Mouse (Mus musculus): ENCODE data around the gene Tmem167b. TPM values are rescaled to one million over a fixed set of nuclear protein-coding genes. Genes with fewer than 3 reads are reported as not detected.

The Tmem167b gene
- 34.9 and 37.9 TPM in 2 replicates for polyA plus RNA-seq (2014; fragmentation: Nextera tagmentation; extraction: Ambion mirVana)

- ATAC-seq (replicated peaks; ENCODE audit: low FRiP score, low TSS enrichment, low read depth), result peak; percentile 98
- Histone ChIP-seq H3K4me2 (ENCODE audit: low read length) (peak within 1 kb of the TSS; percentile 69), H3K9ac (ENCODE audit: low read length) (peak within 1 kb of the TSS; percentile 67), H3K27me3 (replicated peaks; ENCODE audit: control insufficient read depth, insufficient read depth, low read length) (no peaks in the 10 kb centered on the region), H3K4me3 (ENCODE audit: low read depth, low read length) (peak within 1 kb of the TSS; percentile 82), H3K9me3 (ENCODE audit: control insufficient read depth, low read length) (no peaks in the 10 kb centered on the region), H3K27ac (ENCODE audit: low read depth) (peak within 1 kb of the TSS; percentile 85), H3K4me1 (replicated peaks; ENCODE audit: control insufficient read depth, insufficient read depth, low read length) (peaks cover 6% of the 10 kb centered on the region), H3K36me3 (ENCODE audit: control insufficient read depth, insufficient read depth, low read length) (peaks cover 30% of the 10 kb centered on the region)
- WGBS, result under 1% methylated on average over 38 of the region's 45 CpGs
- peak; percentile 96 for DNase-seq (ENCODE audit: low spot score)
Measured at GRCm38 (mm10) chr3:108562133-108562730, at the start of gene Tmem167b. Gene Tmem167b, minus strand, starts transcription at chr3:108562466.

- no peaks in the 10 kb centered on the region for H3K9me3 ChIP-seq (ENCODE audit: control insufficient read depth, low read length)
- WGBS, result 35% methylated on average over 3 of the region's 3 CpGs
- ATAC-seq (replicated peaks; ENCODE audit: low FRiP score, low TSS enrichment, low read depth) (no peak), DNase-seq (ENCODE audit: low spot score) (no peak)
- H3K4me3 ChIP-seq (ENCODE audit: low read depth, low read length), result no peak overlapping the region
- H3K4me2 ChIP-seq (ENCODE audit: low read length), result no peak overlapping the region
- peaks cover 4% of the 10 kb centered on the region; the same call in 1 of the 2 replicates for H3K36me3 ChIP-seq (ENCODE audit: control insufficient read depth, insufficient read depth, low read length)
- H3K27me3 ChIP-seq (replicated peaks; ENCODE audit: control insufficient read depth, insufficient read depth, low read length), result no peaks in the 10 kb centered on the region
- no peak overlapping the region for H3K9ac ChIP-seq (ENCODE audit: low read length)
- no peaks in the 10 kb centered on the region for H3K4me1 ChIP-seq (replicated peaks; ENCODE audit: control insufficient read depth, insufficient read depth, low read length)
- no peak overlapping the region for H3K27ac ChIP-seq (ENCODE audit: low read depth)
Measured at GRCm38 (mm10) chr3:108608906-108609305, 46.6 kb upstream of the Tmem167b start.

GRCm38 (mm10) chr3:108591530-108592522, 29.6 kb upstream of the Tmem167b start:
- Histone ChIP-seq H3K9ac (ENCODE audit: low read length) (peak overlapping the region; percentile 66), H3K4me1 (replicated peaks; ENCODE audit: control insufficient read depth, insufficient read depth, low read length) (0 out of 2 replicates have a peak, but pooled peaks cover 5% of the 10 kb centered on the region), H3K9me3 (ENCODE audit: control insufficient read depth, low read length) (no peaks in the 10 kb centered on the region), H3K4me2 (ENCODE audit: low read length) (peak overlapping the region; percentile 93), H3K36me3 (ENCODE audit: control insufficient read depth, insufficient read depth, low read length) (no peaks in the 10 kb centered on the region), H3K4me3 (ENCODE audit: low read depth, low read length) (peak overlapping the region; percentile 90), H3K27me3 (replicated peaks; ENCODE audit: control insufficient read depth, insufficient read depth, low read length) (no peaks in the 10 kb centered on the region), H3K27ac (ENCODE audit: low read depth) (peak overlapping the region; percentile 47; the same call in 1 of the 2 replicates)
- under 1% methylated on average over 57 of the region's 61 CpGs for WGBS
- DNase-seq (ENCODE audit: low spot score), result no peak
- peak; percentile 89 for ATAC-seq (replicated peaks; ENCODE audit: low FRiP score, low TSS enrichment, low read depth)

- H3K27ac ChIP-seq (ENCODE audit: low read depth), result peak within 1 kb of the TSS; percentile 47; the same call in 1 of the 2 replicates
- H3K27me3 ChIP-seq (replicated peaks; ENCODE audit: control insufficient read depth, insufficient read depth, low read length), result no peaks in the 10 kb centered on the region
- H3K4me3 ChIP-seq (ENCODE audit: low read depth, low read length), result peak within 1 kb of the TSS; percentile 90
- H3K4me1 ChIP-seq (replicated peaks; ENCODE audit: control insufficient read depth, insufficient read depth, low read length), result 0 out of 2 replicates have a peak, but pooled peaks cover 5% of the 10 kb centered on the region
- H3K36me3 ChIP-seq (ENCODE audit: control insufficient read depth, insufficient read depth, low read length), result no peaks in the 10 kb centered on the region
- DNase-seq (ENCODE audit: low spot score) (peak; percentile 97), ATAC-seq (replicated peaks; ENCODE audit: low FRiP score, low TSS enrichment, low read depth) (peak; percentile 100)
- H3K9ac ChIP-seq (ENCODE audit: low read length), result peak within 1 kb of the TSS; percentile 66
- H3K4me2 ChIP-seq (ENCODE audit: low read length), result peak within 1 kb of the TSS; percentile 93
- 8% methylated on average over 30 of the region's 44 CpGs for WGBS
- no peaks in the 10 kb centered on the region for H3K9me3 ChIP-seq (ENCODE audit: control insufficient read depth, low read length)
Measured at GRCm38 (mm10) chr3:108590786-108591529, 28.7 kb upstream of the Tmem167b start, which contains the start of gene Wdr47. Gene Wdr47, plus strand, starts transcription at chr3:108591279.

GRCm38 (mm10) chr3:108588446-108588845, 26.2 kb upstream of the Tmem167b start:
- WGBS, result 46% methylated on average over 2 of the region's 2 CpGs
- ATAC-seq (replicated peaks; ENCODE audit: low FRiP score, low TSS enrichment, low read depth), result no peak
- H3K4me2 ChIP-seq (ENCODE audit: low read length), result no peak overlapping the region
- no peak for DNase-seq (ENCODE audit: low spot score)
- no peak overlapping the region for H3K4me3 ChIP-seq (ENCODE audit: low read depth, low read length)
- H3K4me1 ChIP-seq (replicated peaks; ENCODE audit: control insufficient read depth, insufficient read depth, low read length), result 0 out of 2 replicates have a peak, but pooled peaks cover 5% of the 10 kb centered on the region
- no peaks in the 10 kb centered on the region for H3K36me3 ChIP-seq (ENCODE audit: control insufficient read depth, insufficient read depth, low read length)
- H3K27ac ChIP-seq (ENCODE audit: low read depth), result no peak overlapping the region
- no peak overlapping the region for H3K9ac ChIP-seq (ENCODE audit: low read length)
- H3K9me3 ChIP-seq (ENCODE audit: control insufficient read depth, low read length), result no peaks in the 10 kb centered on the region
- no peaks in the 10 kb centered on the region for H3K27me3 ChIP-seq (replicated peaks; ENCODE audit: control insufficient read depth, insufficient read depth, low read length)

- no peaks in the 10 kb centered on the region for H3K4me1 ChIP-seq (replicated peaks; ENCODE audit: control insufficient read depth, insufficient read depth, low read length)
- H3K4me3 ChIP-seq (ENCODE audit: low read depth, low read length), result no peak overlapping the region
- no peaks in the 10 kb centered on the region for H3K9me3 ChIP-seq (ENCODE audit: control insufficient read depth, low read length)
- 0 out of 2 replicates have a peak, but pooled peaks cover under 1% of the 10 kb centered on the region for H3K36me3 ChIP-seq (ENCODE audit: control insufficient read depth, insufficient read depth, low read length)
- no peak overlapping the region for H3K9ac ChIP-seq (ENCODE audit: low read length)
- DNase-seq (ENCODE audit: low spot score) (no peak), ATAC-seq (replicated peaks; ENCODE audit: low FRiP score, low TSS enrichment, low read depth) (no peak)
- H3K27me3 ChIP-seq (replicated peaks; ENCODE audit: control insufficient read depth, insufficient read depth, low read length), result no peaks in the 10 kb centered on the region
- H3K4me2 ChIP-seq (ENCODE audit: low read length), result no peak overlapping the region
- 75% methylated on average over 4 of the region's 4 CpGs for WGBS
- no peak overlapping the region for H3K27ac ChIP-seq (ENCODE audit: low read depth)
Measured at GRCm38 (mm10) chr3:108584580-108584979, 22.3 kb upstream of the Tmem167b start.

- Histone ChIP-seq H3K4me3 (ENCODE audit: low read depth, low read length) (no peak overlapping the region), H3K9ac (ENCODE audit: low read length) (no peak overlapping the region), H3K4me1 (replicated peaks; ENCODE audit: control insufficient read depth, insufficient read depth, low read length) (peaks cover 8% of the 10 kb centered on the region; the same call in 1 of the 2 replicates), H3K4me2 (ENCODE audit: low read length) (no peak overlapping the region), H3K27me3 (replicated peaks; ENCODE audit: control insufficient read depth, insufficient read depth, low read length) (no peaks in the 10 kb centered on the region), H3K27ac (ENCODE audit: low read depth) (no peak overlapping the region), H3K9me3 (ENCODE audit: control insufficient read depth, low read length) (no peaks in the 10 kb centered on the region), H3K36me3 (ENCODE audit: control insufficient read depth, insufficient read depth, low read length) (peaks cover 8% of the 10 kb centered on the region)
- 86% methylated on average over 5 of the region's 5 CpGs for WGBS
- DNase-seq (ENCODE audit: low spot score) (no peak), ATAC-seq (replicated peaks; ENCODE audit: low FRiP score, low TSS enrichment, low read depth) (no peak)
Measured at GRCm38 (mm10) chr3:108574018-108574417, 11.8 kb upstream of the Tmem167b start.

Measured in intestine, embryonic 14.5 days (tissue).